Mouse (Mus musculus) MN1 (cell line): ENCODE results near the gene 1700013F07Rik.
A peak's percentile ranks its signal among the peaks of the same experiment; 100 is the strongest.
"Not testable (repeated sequence)": the region's sequence is repeated elsewhere in the genome, so short reads cannot be mapped to it uniquely, and the experiment has no call there.

Experiments
- DNase-seq: peaks from one replicate; pipeline ENCODE4 v3.0.0-alpha.2; 2016; ENCODE audit warnings: low spot score

The 1700013F07Rik gene

DNA sequence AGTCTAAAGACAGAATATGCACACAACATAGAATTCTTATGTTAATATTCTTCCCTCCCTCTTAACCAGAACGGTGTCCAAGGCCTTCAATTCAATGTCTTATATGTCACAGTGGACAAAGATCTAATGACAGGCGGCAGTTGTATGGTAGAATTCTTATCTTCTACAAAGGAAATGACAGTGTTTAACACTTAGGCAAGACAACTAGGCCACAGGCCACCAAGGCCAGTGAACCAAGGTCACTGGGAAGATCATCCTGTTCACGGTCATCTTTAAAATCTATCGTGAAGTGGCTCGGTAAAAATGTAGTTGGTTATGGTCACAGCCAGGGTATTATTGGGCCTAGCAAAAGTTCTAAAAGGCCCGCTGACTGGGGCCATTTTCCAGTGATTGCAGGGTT, at the start of gene 1700013F07Rik:
TSS of gene 1700013F07Rik (plus strand) at position 200 of the 400 bp plus-strand sequence.
- no peak for DNase-seq

GRCm38 (mm10) chr3:108484749-108485148, 49.2 kb upstream of the 1700013F07Rik start:
- DNase-seq, result no peak

- no peak for DNase-seq
Observed at GRCm38 (mm10) chr3:108489968-108490367, 44.0 kb upstream of the 1700013F07Rik start.

- DNase-seq, result no peak
Observed at GRCm38 (mm10) chr3:108494861-108495474, 39.0 kb upstream of the 1700013F07Rik start.

- no peak for DNase-seq
Observed at GRCm38 (mm10) chr3:108495486-108495885, 38.5 kb upstream of the 1700013F07Rik start.

DNA sequence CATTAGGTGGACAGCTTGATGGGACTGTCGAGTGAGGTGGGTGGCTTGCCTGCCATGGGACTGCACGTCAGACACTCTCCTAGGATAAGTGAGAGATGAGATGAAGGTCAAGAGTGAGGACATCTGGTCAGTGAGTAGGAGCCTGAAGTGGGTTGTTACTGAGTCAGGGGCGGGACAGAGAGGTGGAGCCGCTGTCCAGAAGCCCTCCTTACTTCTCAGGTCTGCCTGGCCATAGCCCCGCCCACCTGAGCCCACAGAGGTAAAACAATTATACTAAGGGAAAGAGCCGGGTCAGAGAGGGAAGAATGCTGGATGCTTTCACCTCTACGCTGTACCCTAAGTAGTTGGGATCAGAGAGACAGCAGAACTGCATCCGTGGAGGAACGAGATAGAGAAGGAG, 36.3 kb upstream of the 1700013F07Rik start:
- no peak for DNase-seq

DNA sequence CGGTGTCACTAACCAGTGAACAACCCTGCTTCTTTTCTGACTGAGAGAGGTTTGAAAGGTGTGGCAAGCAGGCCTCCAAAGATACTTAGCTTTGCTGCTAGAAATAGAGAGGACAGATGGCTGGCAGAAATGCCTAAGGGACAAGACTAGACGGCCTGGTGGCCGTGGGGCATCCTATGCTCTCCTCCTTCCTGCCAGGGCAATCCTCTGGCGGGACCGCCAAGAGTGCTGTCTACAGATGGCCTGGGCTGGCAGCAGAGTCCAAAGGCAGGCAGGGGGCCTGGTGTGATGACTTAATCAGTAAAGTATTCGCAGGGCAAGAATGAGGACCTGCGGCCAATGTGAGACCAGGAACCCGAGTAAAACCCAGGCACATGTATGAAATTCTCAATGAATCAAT, 34.1 kb upstream of the 1700013F07Rik start:
- peak; percentile 53 for DNase-seq

DNA sequence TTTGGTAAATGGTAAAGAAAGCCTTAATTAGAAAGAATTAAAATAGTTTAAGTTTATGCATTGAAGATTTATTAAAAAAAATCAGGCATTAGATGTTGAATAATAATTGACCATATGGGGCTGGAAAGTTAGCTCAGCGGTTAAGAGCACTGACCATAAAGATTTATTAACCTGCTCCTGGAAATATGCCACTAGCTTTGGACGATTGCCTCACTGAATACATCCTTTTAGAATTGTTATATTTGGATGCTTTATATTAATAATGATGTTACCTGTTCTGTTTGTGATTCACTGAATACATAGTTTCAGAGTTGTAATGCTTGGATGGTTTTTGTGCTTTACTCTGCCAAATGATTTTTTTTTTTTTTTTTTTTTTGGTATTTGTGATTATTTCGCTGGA, 32.5 kb upstream of the 1700013F07Rik start:
- not testable (repeated sequence) for DNase-seq

DNA sequence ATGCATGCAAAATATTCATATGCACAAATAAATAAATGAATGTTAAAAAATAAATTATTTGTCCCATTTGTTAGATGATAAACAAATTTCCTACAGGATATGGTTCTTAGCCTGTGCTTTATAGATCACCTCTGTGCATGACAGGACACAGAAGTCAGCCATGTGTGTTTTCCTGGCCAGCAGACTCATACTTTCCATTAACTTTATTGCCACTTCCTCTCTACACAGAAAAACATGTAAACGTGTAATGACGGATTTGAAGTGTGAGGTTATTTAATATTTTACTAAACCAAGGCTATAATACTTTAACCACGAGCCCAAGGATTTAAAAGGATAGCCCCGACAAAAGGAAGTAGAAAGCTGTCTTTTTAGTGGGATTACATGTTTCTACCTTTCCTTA, 30.0 kb upstream of the 1700013F07Rik start:
- no peak for DNase-seq

DNA sequence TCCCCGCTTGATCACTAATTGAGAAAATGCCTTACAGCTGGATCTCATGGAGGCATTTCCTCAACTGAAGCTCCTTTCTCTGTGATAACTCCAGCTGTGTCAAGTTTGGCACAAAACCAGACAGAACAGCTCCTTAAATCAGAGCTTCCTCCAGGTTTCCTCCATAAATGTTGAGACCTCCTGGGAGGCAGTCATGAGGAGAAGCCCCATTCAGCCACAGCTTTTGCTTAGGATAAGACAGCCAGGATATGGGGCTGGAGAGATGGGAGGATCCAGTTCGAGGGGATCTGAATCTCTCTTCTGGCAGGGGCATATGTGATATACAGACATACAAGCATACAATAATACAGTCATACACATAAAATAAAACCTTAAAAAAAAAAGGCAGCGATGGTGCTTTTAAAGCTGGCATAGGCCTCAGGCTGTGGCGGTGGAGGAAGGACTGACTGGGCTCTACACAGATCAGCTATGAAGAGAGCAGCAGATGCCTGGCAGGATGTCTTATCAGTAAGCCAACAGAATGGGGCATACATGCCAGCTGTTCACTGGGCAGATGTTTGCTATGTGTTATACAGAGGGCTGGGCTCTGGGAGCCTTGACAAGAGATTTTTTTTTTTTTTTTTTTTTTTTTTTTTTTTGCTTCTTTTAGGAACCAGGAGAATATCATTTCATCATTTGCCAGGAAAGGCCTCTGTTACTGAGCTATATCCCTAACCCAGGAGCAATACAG, 25.0 kb upstream of the 1700013F07Rik start:
- peak; percentile 19 for DNase-seq

DNA sequence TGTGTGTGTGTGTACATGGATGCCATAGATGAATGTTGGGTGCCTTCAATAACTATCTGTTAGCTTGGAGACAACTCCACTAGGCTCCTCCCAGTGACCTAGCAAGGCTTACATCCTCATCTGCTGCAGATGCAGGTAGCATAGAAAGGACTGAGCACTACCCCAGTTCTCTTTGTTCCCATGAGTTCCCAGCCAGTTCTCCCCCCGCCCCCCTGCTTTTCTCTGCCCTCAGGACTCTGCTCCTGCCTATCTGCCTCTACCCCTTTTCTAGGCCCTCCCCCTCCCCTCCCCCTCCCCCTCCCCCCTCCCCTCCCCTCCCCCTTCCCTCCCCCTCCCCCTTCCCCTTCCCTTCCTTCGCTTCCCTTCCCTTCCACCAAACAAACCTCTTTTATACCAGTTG, 23.8 kb upstream of the 1700013F07Rik start:
- DNase-seq, result no peak

- DNase-seq, result no peak
Observed at GRCm38 (mm10) chr3:108510716-108511483, 23.1 kb upstream of the 1700013F07Rik start.

- no peak for DNase-seq
Observed at GRCm38 (mm10) chr3:108513465-108513864, 20.5 kb upstream of the 1700013F07Rik start.

DNA sequence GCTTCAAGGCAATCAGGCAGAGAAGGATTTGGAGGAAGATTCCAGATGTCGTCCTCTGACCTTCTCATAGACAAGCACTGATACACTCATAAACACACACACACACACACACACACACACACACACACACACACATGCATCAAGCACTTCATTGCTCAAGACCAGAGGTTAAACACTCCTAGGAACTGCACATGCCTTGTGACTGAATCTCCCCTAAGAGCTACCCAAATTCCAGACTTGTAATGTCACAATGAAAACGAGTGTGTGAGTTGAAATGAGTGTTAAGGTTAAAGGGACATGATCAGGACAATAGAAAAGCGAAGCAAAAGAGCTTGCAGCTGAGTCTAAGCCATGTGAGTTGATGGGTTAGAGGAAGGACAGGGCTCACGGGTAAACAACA, 15.7 kb upstream of the 1700013F07Rik start:
- DNase-seq, result no peak

GRCm38 (mm10) chr3:108523415-108523814, 10.5 kb upstream of the 1700013F07Rik start:
- no peak for DNase-seq

DNA sequence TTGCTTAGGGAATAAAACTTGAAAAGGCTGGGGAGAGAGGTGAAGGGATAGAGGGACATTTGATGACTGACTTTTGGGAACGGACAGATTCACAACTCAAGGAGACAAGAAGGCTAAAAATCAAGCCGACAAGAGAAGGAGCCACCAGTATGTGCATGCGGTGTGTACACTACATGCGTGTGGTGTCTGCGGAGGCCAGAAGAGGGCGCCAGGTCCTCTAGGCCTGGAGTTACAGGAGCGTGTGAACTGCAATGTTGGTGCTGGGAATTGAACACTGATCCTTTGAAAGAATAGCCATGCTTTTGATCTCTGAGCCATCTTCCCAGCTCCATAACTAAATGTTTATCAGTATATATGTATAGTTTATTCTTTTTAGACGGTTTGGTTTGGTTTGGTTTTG, 5.5 kb upstream of the 1700013F07Rik start:
- DNase-seq, result no peak

DNA sequence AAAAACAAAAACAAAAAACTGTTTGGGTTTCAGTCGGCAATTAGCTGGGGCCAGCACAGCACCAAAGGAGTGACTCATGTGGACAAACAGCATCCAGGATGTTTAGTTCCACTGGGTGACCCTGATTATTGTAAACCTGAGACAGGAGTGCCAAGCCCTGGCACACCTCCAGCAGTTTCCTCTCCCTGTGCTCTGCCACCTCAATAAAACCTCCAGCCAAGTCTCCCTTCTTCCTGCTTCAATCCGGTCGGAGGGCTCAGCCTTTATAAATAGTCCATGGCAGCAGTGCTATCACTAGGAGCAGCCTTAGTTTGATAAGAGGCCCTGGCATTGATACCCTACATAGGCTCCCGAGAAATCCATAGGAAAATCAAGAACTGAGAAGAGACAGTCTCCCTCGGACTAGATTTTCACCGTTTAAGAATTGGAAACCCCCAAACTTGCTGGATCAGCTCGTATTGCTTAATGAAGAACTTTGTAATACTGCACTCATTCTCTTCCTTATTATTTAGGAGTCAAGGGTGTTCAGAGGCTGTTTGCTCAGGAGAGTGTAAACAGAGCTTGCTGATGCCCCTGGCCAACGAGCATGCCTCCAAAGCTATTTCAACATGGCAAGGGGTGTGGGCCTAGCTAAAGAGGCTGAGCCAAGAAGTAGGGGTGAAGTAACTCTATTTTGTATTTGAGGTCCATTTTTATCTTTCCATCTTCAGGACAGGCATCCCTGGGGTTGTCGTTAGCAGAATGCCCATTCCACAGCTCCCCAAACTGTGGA, 650 bp upstream of the 1700013F07Rik start:
- peak; percentile 35 for DNase-seq

DNA sequence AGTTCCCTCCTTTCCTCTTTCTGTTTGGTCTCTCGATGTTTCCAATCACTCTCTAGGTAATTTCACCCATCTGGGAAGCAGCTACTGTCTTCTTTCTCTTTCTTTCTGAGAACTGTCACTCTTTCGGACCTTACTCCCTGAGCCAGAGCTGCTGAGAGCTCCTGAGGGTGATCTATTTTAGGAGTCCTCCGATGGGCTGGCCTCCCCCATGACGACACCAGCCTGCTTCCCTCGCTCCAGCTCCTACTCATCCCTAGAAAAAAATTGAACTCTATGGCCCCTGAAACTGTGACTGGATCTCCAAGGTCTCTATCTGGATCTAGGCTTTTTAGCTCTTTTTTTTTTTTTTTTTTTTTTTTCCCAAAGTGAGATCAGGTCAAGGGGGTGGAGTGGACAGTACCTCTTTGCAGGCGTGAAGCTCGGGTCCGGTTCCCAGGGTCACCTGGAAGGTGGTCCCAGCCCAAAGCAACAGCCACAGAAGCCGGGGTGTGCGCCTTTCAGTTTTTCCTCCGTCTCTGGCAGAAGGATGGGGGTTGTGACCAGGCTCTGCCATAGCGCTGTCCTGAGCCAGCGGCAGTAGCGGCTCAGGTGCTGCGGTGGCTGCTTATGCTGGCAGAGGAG, 2.1 kb downstream of the 1700013F07Rik start:
- DNase-seq, result no peak

GRCm38 (mm10) chr3:108536517-108537260, 2.7 kb downstream of the 1700013F07Rik start, which contains the start of gene 5330417C22Rik:
TSS of gene 5330417C22Rik (minus strand) at chr3:108536536.
- peak; percentile 75 for DNase-seq

- DNase-seq, result peak; percentile 94
Observed at GRCm38 (mm10) chr3:108537303-108537702, 3.4 kb downstream of the 1700013F07Rik start.

DNA sequence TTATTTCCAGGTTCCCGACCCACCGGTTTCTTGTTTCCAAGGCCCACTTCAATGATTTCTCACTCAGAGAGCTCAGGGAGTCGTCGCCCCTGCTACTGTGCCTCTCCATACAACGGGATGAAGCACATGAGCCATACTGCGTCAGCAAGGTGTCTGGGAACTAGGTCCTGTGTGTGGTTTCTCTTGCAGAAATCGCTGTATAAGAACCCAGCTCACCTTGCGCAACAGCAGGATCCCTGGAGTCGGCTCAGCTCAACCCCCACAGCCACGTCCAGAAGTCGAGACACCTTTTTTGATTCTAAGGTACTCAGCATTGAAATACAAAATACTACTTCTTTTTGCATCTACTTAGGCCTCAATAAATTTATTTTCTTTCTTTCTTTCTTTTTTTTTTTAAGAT, 8.3 kb downstream of the 1700013F07Rik start:
- DNase-seq, result no peak
